Mouse (Mus musculus) hindbrain, postnatal 0 days (tissue): ENCODE measurements around the gene Oprm1. TPM values are rescaled to one million over a fixed set of nuclear protein-coding genes. Genes with fewer than 3 reads are reported as not detected.
A peak's percentile ranks its signal among the peaks of the same experiment; 100 is the strongest.

Experiments used
- ATAC-seq: fragments of 200-750 bp; cut with Nextera tagmentation; 2 replicates; pipeline ENCODE4 v1.8.0; 2017; ENCODE audit warnings: mild to moderate bottlenecking, moderate TSS enrichment, moderate library complexity
- DNase-seq: peaks from one replicate; pipeline ENCODE4 v3.0.0-alpha.2; 2015; ENCODE audit warnings: low spot score
- H3K27ac ChIP-seq: fragments of 300-500 bp; sonication (generic); 2 replicates; pipeline ENCODE4 v1.5.1; 2014; ENCODE audit warnings: mild to moderate bottlenecking
- H3K27me3 ChIP-seq: fragments of 300-500 bp; sonication (generic); 2 replicates; pipeline ENCODE4 v1.6.1; 2014; ENCODE audit warnings: low read length, mixed read lengths; ENCODE audit not compliant: insufficient read depth
- H3K36me3 ChIP-seq: fragments of 300-500 bp; sonication (generic); 2 replicates; pipeline ENCODE4 v1.6.1; 2014; ENCODE audit warnings: low read length, mixed read lengths; ENCODE audit not compliant: insufficient read depth
- H3K4me1 ChIP-seq: fragments of 300-500 bp; sonication (generic); 2 replicates; pipeline ENCODE4 v1.6.1; 2014; ENCODE audit warnings: antibody characterized with exemption, low read length, mixed read lengths; ENCODE audit not compliant: insufficient read depth
- H3K4me2 ChIP-seq: fragments of 300-500 bp; sonication (generic); 2 replicates; pipeline ENCODE4 v1.6.1; 2014; ENCODE audit warnings: low read depth, mild to moderate bottlenecking, low read length, moderate library complexity, mixed read lengths
- H3K4me3 ChIP-seq: fragments of 300-500 bp; sonication (generic); 2 replicates; pipeline ENCODE4 v1.5.1; 2014; ENCODE audit warnings: low read length
- H3K9ac ChIP-seq: fragments of 300-500 bp; sonication (generic); replicated peaks from 2 replicates; pipeline ENCODE4 v1.6.1; 2014; ENCODE audit warnings: mild to moderate bottlenecking, low read length, moderate library complexity, mixed read lengths
- H3K9me3 ChIP-seq: fragments of 300-500 bp; sonication (generic); 2 replicates; pipeline ENCODE4 v1.6.1; 2016; ENCODE audit warnings: low read length, mixed read lengths
- CTCF ChIP-seq: IDR thresholded peaks from 2 replicates; pipeline ENCODE4 v1.5.1; 2016; ENCODE audit warnings: antibody characterized with exemption, control low read depth, low read depth
- WGBS: fragments of 180-500 bp; shearing (Covaris S2); extraction: QIAGEN DNeasy Blood & Tissue Kit; methylation state at CpG from one replicate; pipeline ENCODE4 v1.1.7; 2014; 5-methylcytosine and 5-hydroxymethylcytosine counted together
- polyA plus RNA-seq: library from polyadenylated mRNA; unstranded; fragments of >200 nt; fragmentation: Nextera tagmentation; extraction: Ambion mirVana; gene quantifications from 2 replicates; pipeline ENCODE4 v1.2.1, GENCODE M21; 2015
- total RNA-seq: library from RNA; depleted of rRNA; stranded (reverse); fragments of >200 nt; gene quantifications from 2 replicates; pipeline ENCODE4 v1.2.3, GENCODE M21; 2014

The Oprm1 gene
- total and polyA plus RNA-seq, 2 experiments from 2014 or later: 2.1 to 12.4 TPM

DNA sequence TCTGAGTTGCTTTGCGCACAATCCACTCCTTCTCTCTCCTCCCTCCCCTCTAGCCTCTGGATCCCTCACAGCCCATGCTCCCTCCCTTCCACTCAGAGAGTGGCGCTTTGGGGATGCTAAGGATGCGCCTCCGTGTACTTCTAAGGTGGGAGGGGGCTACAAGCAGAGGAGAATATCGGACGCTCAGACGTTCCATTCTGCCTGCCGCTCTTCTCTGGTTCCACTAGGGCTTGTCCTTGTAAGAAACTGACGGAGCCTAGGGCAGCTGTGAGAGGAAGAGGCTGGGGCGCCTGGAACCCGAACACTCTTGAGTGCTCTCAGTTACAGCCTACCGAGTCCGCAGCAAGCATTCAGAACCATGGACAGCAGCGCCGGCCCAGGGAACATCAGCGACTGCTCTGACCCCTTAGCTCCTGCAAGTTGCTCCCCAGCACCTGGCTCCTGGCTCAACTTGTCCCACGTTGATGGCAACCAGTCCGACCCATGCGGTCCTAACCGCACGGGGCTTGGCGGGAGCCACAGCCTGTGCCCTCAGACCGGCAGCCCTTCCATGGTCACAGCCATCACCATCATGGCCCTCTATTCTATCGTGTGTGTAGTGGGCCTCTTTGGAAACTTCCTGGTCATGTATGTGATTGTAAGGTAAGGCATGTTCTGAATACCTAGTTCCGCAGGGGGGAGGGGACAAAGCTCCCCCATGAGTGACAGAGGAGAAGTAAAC lies 30.4 kb downstream of the Oprm1 start:
- H3K4me3 ChIP-seq: peak overlapping the region; percentile 38
- TF ChIP-seq CTCF: peak; percentile 25
- peak overlapping the region; percentile 39; the same call in 1 of the 2 replicates for H3K9ac ChIP-seq
- peak overlapping the region; percentile 55 for H3K4me2 ChIP-seq
- peak; percentile 89 for ATAC-seq
- H3K27ac ChIP-seq: no peak overlapping the region
- no peaks in the 10 kb centered on the region for H3K4me1 ChIP-seq
- WGBS: 4% methylated on average over 25 of the region's 25 CpGs
- DNase-seq: peak; percentile 50
- H3K9me3 ChIP-seq: no peaks in the 10 kb centered on the region
- no peaks in the 10 kb centered on the region for H3K27me3 ChIP-seq
- no peaks in the 10 kb centered on the region for H3K36me3 ChIP-seq

DNA sequence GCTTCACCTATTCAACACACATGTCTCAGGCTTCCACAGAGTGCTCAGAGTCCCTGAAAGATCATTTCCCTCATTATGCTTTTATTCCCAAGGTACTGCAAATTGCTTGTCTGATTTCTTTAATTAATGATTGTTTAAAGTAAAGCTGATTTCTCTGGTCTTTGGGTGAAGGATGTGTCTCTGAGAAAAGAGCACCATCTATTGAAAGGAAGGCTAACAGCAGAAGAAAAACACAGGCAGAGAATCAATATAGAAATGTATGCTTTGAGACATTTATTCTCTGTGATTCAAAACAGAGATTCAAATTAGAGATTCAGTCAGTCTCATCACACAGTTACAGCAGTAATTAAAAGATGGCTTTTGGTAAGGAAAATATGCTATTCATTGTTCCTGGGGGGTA lies 31.9 kb downstream of the Oprm1 start:
- H3K27me3 ChIP-seq: no peaks in the 10 kb centered on the region
- no peaks in the 10 kb centered on the region for H3K36me3 ChIP-seq
- TF ChIP-seq CTCF: peak; percentile 57
- ATAC-seq (no peak), DNase-seq (peak; percentile 39)
- no peaks in the 10 kb centered on the region for H3K4me1 ChIP-seq
- H3K4me2 ChIP-seq: peak overlapping the region; percentile 55; the same call in 1 of the 2 replicates
- H3K9ac ChIP-seq: no peak overlapping the region
- no peak overlapping the region for H3K27ac ChIP-seq
- peak overlapping the region; percentile 38; the same call in 1 of the 2 replicates for H3K4me3 ChIP-seq
- H3K9me3 ChIP-seq: no peaks in the 10 kb centered on the region

DNA sequence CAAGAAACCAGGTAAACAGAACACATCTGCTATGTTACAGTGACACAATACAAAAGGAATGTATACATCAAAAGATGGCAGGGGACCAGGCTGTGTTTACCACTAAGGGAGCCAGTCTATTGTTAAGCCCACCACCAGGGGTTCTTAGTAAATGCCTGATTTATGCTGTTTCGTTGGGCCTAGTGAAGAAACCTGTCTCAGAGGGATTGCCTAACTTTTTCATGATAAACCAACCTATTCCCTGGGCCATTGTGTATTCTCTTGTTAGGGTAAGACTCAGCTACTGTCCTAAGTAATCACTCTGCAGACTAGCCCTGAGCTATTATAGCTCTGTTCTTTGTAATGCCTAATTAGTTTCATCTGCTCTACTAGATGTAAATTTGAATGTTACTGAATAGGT lies 62.3 kb downstream of the Oprm1 start:
- Histone ChIP-seq H3K36me3 (no peaks in the 10 kb centered on the region), H3K27ac (no peak overlapping the region), H3K9me3 (no peaks in the 10 kb centered on the region), H3K27me3 (no peaks in the 10 kb centered on the region), H3K4me2 (no peak overlapping the region), H3K9ac (no peak overlapping the region), H3K4me1 (no peaks in the 10 kb centered on the region), H3K4me3 (no peak overlapping the region)
- no peak for DNase-seq
- WGBS: 6% methylated on average over 1 of the region's 1 CpGs
- no peak for TF ChIP-seq CTCF
- no peak for ATAC-seq

DNA sequence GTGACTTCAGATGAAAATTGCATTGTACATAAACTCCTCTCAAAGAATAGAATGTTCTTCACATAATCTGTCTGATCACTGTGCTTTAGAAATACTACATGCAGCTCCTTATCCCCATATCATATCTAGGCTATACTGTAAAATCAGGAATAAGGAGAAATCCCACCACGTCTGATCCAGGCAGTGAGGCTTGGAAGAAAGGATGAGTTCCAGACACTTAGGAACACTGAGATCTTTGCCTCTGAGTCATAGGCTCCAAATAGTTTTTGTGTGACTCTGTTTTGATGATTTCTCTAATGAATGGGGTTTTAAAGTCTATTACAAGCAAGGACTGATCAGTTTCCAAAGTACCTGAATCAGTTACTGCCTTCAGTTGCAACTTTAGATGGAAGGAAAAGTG lies 83.9 kb downstream of the Oprm1 start:
- DNase-seq (no peak), ATAC-seq (no peak)
- no peak overlapping the region for H3K27ac ChIP-seq
- H3K27me3 ChIP-seq: no peaks in the 10 kb centered on the region
- TF ChIP-seq CTCF: no peak
- no peaks in the 10 kb centered on the region for H3K36me3 ChIP-seq
- H3K4me3 ChIP-seq: no peak overlapping the region
- 70% methylated on average over 1 of the region's 1 CpGs for WGBS
- no peak overlapping the region for H3K9ac ChIP-seq
- H3K9me3 ChIP-seq: no peaks in the 10 kb centered on the region
- no peaks in the 10 kb centered on the region for H3K4me1 ChIP-seq
- H3K4me2 ChIP-seq: no peak overlapping the region

DNA sequence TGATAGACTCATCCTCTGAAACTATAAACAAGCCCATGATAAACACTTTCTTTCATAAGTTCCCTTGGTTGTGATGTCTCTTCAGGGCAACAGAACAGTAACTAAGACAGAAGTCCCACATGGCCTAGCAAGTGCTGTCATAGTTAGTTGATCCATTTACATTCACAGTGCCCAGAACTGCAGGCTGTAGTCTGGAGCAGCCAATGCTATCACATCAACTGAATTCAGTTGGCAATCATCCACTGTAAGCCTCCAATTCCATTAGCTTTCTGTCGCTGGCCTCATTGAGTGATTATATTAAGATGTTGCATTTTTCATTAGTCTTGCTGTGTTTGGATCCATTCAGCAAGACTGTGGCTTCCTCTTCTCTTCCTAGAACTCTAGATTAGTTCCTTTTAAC lies 88.0 kb downstream of the Oprm1 start:
- peak; percentile 33 for DNase-seq
- H3K9ac ChIP-seq: no peak overlapping the region
- H3K4me3 ChIP-seq: no peak overlapping the region
- H3K36me3 ChIP-seq: no peaks in the 10 kb centered on the region
- no peak overlapping the region for H3K4me2 ChIP-seq
- no peaks in the 10 kb centered on the region for H3K27me3 ChIP-seq
- 52% methylated on average over 1 of the region's 1 CpGs for WGBS
- no peak overlapping the region for H3K27ac ChIP-seq
- no peak for TF ChIP-seq CTCF
- no peaks in the 10 kb centered on the region for H3K4me1 ChIP-seq
- peak; percentile 78 for ATAC-seq
- H3K9me3 ChIP-seq: no peaks in the 10 kb centered on the region

DNA sequence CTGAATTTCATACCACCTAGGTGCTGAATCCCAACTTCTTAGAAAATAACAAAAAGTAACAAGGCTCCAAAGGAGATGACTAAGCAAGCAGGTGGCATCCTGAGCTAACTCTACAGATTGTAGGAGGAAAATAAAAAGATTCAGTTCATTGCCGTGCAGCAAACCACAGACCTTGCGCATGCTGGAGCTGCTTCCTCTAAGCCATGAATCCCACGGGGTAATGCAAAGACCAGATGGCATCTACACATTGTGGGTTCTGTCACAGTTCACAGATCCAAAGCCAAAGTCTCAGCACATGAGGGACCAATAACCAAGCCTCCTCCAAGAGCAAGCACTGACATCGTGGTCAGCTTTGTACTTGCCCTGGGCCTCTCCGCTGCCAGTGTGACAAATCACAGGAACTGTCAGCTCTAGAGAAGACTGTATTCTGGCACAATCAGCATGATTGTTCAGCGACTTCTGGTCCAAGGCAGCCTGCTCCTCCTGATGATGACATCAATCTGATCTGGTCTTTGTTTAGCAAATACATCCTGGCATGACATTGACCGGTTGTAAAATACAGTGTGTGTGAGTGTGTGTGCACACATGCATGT lies 90.0 kb downstream of the Oprm1 start:
- Histone ChIP-seq H3K9ac (no peak overlapping the region), H3K9me3 (no peaks in the 10 kb centered on the region), H3K4me3 (no peak overlapping the region), H3K27me3 (no peaks in the 10 kb centered on the region), H3K4me1 (no peaks in the 10 kb centered on the region), H3K4me2 (no peak overlapping the region), H3K27ac (no peak overlapping the region), H3K36me3 (no peaks in the 10 kb centered on the region)
- peak; percentile 74 for ATAC-seq
- no peak for TF ChIP-seq CTCF
- WGBS: 48% methylated on average over 7 of the region's 7 CpGs
- DNase-seq: peak; percentile 3

DNA sequence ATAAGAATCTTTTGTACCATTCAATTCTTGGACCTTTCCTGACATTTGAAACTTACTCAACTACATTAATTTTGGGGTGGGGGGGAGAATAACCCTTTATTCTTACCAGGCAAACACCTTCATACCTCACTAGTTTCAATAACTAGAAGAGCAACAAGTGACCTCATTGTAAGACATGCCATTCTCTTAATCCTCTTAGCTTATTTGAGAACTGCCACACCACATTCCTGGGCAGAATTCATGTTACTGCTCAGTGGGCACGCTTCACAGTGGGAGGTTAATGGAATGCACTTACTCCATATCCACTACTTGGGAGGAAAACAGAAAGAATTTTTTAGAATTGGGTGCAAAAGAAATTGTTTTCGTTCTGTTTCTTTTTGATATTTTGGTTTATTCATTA lies 90.5 kb downstream of the Oprm1 start:
- Histone ChIP-seq H3K9me3 (no peaks in the 10 kb centered on the region), H3K36me3 (no peaks in the 10 kb centered on the region), H3K4me2 (no peak overlapping the region), H3K9ac (no peak overlapping the region), H3K27ac (no peak overlapping the region), H3K27me3 (no peaks in the 10 kb centered on the region), H3K4me3 (no peak overlapping the region), H3K4me1 (no peaks in the 10 kb centered on the region)
- WGBS: 52% methylated on average over 2 of the region's 2 CpGs
- DNase-seq (no peak), ATAC-seq (no peak)
- TF ChIP-seq CTCF: no peak
